Mouse (Mus musculus): ENCODE measurements around the gene Banp. TPM values are rescaled to one million over a fixed set of nuclear protein-coding genes. Genes with fewer than 3 reads are reported as not detected.

Banp gene
- total RNA-seq, 2 experiments from 2014 or later: 32.7 to 61.0 TPM

DNA sequence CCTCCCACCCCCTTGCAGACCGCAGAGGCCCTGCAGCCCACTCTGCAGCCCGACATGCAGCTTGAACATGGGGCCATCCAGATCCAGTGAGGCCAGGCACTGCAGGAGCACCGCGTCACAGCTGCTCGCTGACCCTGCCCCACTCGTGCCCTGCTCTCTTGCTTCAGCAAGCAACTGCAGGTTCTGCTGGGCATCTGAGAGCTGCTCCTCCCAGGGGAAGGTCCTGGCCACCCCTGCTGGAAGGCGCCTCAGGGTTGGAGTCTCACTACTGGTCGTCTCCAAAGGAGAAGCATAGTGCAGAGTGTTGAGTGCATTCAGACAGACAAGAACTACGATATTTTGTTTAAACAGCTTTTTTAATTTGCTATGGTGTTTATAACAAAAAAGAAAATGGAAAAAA, 76.0 kb downstream of the Banp start:
- no peak for TF ChIP-seq CTCF (conservative IDR thresholded peaks at IDR 0.05)
- H3K27ac ChIP-seq: no peak overlapping the region
- H3K4me3 ChIP-seq: no peak overlapping the region
- no peak for DNase-seq (ENCODE audit: low spot score in 2 of 2)

DNA sequence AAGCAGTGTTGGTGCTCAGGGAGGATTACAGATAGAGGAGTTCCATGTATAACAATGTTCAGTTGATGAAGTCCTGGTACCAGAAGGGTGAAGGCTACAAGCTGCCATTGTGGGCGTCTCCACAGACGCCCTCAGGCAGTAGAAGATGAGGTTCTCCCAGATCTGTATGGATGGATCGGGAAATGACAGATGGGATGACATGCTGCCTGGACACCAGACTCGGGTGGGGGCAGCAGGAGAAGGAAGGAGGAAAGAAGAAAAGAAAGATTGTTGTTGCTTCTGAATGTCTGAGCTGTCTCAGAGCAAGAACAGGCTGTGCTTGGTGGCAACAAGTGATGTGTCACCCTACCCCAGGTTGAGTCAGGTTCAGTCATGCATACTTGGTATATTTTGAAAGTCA, 78.6 kb downstream of the Banp start:
- peak; percentile 57 to 58 for DNase-seq (ENCODE audit: low spot score in 2 of 2)
- TF ChIP-seq CTCF (conservative IDR thresholded peaks at IDR 0.05): no peak
- peak overlapping the region; percentile 37; the same call in 1 of the 2 replicates for H3K27ac ChIP-seq
- no peak overlapping the region for H3K4me3 ChIP-seq

GRCm38 (mm10) chr8:122030965-122031364, 81.4 kb downstream of the Banp start:
- no peak overlapping the region for H3K27ac ChIP-seq
- H3K4me3 ChIP-seq: no peak overlapping the region
- no peak for TF ChIP-seq CTCF (conservative IDR thresholded peaks at IDR 0.05)
- DNase-seq (ENCODE audit: low spot score in 2 of 2): no peak

GRCm38 (mm10) chr8:122032741-122033140, 83.2 kb downstream of the Banp start:
- H3K4me3 ChIP-seq: no peak overlapping the region
- no peak for DNase-seq (ENCODE audit: low spot score in 2 of 2)
- no peak for TF ChIP-seq CTCF (conservative IDR thresholded peaks at IDR 0.05)
- no peak overlapping the region for H3K27ac ChIP-seq

DNA sequence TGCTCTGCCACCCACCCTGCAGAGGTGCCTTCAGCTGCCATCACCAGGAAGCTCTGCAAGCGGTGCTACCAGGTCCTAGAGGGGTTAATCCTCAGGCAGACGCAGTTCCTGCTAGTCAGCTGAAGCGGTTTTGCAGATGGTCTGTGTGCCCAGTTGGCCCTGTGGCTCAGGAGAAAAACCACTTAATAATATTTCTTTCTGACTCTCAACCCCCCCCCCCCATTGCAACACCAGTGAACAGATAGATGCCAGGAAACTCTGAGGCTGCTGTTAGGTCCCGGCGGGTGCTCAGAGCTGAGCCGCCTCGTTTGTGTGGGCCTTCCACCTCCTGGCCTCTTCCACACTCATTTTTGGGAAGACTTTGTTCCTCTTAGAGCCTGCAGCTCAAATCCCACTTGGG, 86.0 kb downstream of the Banp start:
- TF ChIP-seq CTCF (conservative IDR thresholded peaks at IDR 0.05): no peak
- H3K27ac ChIP-seq: no peak overlapping the region
- no peak overlapping the region for H3K4me3 ChIP-seq
- DNase-seq (ENCODE audit: low spot score in 2 of 2): no peak

DNA sequence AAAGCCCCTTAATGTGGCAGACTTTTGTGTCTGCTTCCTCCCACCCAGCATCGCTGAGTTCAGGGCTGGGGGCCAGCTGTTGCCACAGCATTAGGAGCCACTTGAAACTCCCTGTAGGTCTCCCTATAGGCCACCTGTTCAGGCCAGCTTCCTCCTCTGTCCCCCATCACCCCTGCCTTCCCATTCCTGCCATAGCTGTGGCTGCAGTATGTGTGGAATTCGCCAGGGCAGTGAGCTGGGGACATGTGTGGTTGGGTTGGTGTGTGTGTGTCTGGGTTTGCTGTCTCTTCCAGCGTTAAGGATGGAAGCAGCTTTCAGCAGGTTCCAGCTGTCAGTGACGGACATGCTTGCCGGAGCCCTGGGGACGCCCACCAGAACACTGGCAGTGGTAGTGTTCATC, 86.8 kb downstream of the Banp start:
- no peak for TF ChIP-seq CTCF (conservative IDR thresholded peaks at IDR 0.05)
- Histone ChIP-seq H3K4me3 (no peak overlapping the region), H3K27ac (no peak overlapping the region)
- no peak for DNase-seq (ENCODE audit: low spot score in 2 of 2)

- DNase-seq (ENCODE audit: low spot score in 2 of 2): no peak
- H3K4me3 ChIP-seq: no peak overlapping the region
- no peak for TF ChIP-seq CTCF (conservative IDR thresholded peaks at IDR 0.05)
- H3K27ac ChIP-seq: no peak overlapping the region
Observed at GRCm38 (mm10) chr8:122037279-122037678, 87.7 kb downstream of the Banp start.

DNA sequence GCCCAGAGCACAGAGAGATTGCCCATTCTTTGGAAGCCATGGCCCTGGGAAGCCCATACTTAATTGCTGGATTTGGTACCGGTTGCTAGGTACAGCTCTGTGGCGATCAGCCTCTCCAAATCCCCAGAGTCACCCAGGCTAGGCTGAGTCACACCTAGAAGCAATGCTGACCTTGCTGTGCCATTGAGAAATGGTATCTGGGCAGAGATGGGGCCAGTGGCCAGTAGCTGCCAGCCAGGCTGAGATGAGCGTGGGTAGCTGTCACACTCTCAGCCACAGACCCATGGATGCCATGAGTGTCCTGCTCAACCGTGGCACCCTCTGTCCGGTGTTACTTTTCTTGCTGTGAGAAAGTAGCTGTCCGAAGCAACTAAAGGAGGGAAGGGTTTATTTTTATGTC, 88.5 kb downstream of the Banp start:
- no peak for TF ChIP-seq CTCF (conservative IDR thresholded peaks at IDR 0.05)

GRCm38 (mm10) chr8:122039452-122039851, 89.9 kb downstream of the Banp start:
- no peak for DNase-seq (ENCODE audit: low spot score in 2 of 2)
- Histone ChIP-seq H3K27ac (no peak overlapping the region), H3K4me3 (no peak overlapping the region)
- no peak for TF ChIP-seq CTCF (conservative IDR thresholded peaks at IDR 0.05)

More for the DNA sequence above, 88.5 kb downstream of the Banp start:
- no peak overlapping the region for H3K27ac ChIP-seq
- DNase-seq (ENCODE audit: low spot score in 2 of 2): no peak
- no peak overlapping the region for H3K4me3 ChIP-seq

- no peak overlapping the region for H3K27ac ChIP-seq
- peak; percentile 66 for TF ChIP-seq CTCF (conservative IDR thresholded peaks at IDR 0.05)
- DNase-seq (ENCODE audit: low spot score in 2 of 2): no peak
- no peak overlapping the region for H3K4me3 ChIP-seq
Observed at GRCm38 (mm10) chr8:122047206-122047870, 97.8 kb downstream of the Banp start.

DNA sequence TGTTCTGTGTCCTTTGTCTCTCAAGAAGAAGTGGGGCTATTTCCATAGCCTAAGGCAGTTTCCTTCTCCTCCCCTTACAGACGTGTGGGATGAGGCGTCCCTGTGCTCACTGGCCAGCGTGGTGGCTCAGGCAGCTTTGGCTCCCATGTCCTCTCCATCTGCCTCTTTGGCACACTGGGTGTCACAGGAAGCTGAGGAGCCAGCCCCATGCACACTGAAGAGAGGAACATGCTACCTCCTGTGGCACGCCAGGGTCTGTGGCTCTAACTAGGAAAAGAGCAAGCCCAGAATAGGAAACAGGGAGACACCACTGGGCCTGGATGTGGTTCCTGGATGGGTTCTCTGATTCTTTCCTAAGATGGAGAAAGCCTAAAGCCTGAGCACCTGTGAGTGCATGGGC, 99.7 kb downstream of the Banp start:
- no peak for TF ChIP-seq CTCF (conservative IDR thresholded peaks at IDR 0.05)

GRCm38 (mm10) chr8:122049923-122050322, 100.4 kb downstream of the Banp start:
- Histone ChIP-seq H3K4me3 (no peak overlapping the region), H3K27ac (no peak overlapping the region)
- no peak for TF ChIP-seq CTCF (conservative IDR thresholded peaks at IDR 0.05)
- no peak for DNase-seq (ENCODE audit: low spot score in 2 of 2)

More for the DNA sequence above, 99.7 kb downstream of the Banp start:
- DNase-seq (ENCODE audit: low spot score in 2 of 2): no peak
- Histone ChIP-seq H3K27ac (no peak overlapping the region), H3K4me3 (no peak overlapping the region)

- Histone ChIP-seq H3K4me3 (no peak overlapping the region), H3K27ac (no peak overlapping the region)
- no peak for DNase-seq (ENCODE audit: low spot score in 2 of 2)
- TF ChIP-seq CTCF (conservative IDR thresholded peaks at IDR 0.05): no peak
Observed at GRCm38 (mm10) chr8:122050620-122051019, 101.1 kb downstream of the Banp start.

DNA sequence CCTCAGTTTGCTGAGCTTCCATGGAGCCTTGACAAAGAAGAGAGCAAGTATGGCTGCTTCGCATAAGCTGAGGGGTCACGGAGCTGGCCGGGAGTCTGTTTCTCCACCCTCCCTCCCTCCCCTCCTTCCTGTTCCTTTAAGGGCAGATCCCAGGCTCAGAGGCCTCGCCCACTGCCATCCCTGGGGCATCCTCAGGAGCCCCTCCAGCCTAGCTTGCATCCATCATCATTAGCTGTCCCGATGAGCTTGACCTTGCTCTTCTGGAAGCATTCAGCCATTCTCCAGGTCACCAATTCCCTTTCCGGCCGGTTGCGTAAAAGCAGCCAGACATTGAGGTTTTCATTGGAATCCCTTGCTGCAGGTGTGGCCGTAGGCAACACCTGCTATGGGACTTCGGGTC, 105.8 kb downstream of the Banp start:
- DNase-seq (ENCODE audit: low spot score in 2 of 2): no peak
- Histone ChIP-seq H3K27ac (no peak overlapping the region), H3K4me3 (no peak overlapping the region)
- TF ChIP-seq CTCF (conservative IDR thresholded peaks at IDR 0.05): no peak
